Comparison of ENCODE assay signal across 8 mouse cellular contexts in the genomic region with DNA sequence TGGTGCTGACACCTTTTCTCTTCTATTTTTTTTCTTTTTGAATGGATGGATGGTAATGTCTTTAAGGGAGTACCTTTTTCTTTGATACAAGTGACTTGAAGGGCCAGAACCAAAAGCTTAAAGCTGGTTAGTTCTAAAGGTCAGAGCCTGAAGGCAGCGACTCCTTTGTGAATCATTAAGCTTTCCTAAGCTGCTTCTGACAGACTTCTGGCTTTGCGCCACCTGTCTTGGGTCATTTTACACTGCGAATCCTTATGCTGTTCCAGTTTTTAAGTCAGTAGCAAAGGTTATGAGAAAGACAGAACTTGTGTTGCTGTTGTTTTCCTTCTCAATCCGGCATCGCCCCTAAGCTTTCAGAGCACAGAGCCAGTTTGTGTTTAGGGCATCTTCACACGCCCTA.
A peak's percentile ranks its signal among the peaks of the same experiment; 100 is the strongest.
DNase-seq lines count a peak whose midpoint lies in the region; ATAC-seq and TF ChIP-seq lines count a peak whose summit lies in the region.
"Had no signal": no experiment of that assay in that cellular context is flagged by ENCODE, and none has a peak within 500 bp of the region (broad histone marks: within the 10 kb centered on the region; RNA-seq: fewer than 3 reads in every experiment).

No protein-coding gene starts in this region.

- no peak overlapping the region for H3K4me2 ChIP-seq in forebrain, embryonic 15.5 days (replicated peaks)

- no peaks in the 10 kb centered on the region for H3K9me3 ChIP-seq in forebrain, embryonic 15.5 days

- H3K9ac ChIP-seq in forebrain, embryonic 15.5 days (replicated peaks) = no peak overlapping the region

- peak; percentile 40 for DNase-seq in thymus, adult 2 months
- DNase-seq in thymus, postnatal 0 days (ENCODE audit: low spot score) = no peak
- DNase-seq in cerebellum, adult 8-10 months = peak; percentile 11
- peak; percentile 90 to 92 for DNase-seq in kidney, adult 8-10 months
- no peak for DNase-seq in left cerebral cortex, adult 9 months (ENCODE audit: low spot score in 2 of 2)

- no peaks in the 10 kb centered on the region for H3K27me3 ChIP-seq in thymus, adult 2 months (ENCODE audit: control insufficient read depth, insufficient read depth, low read length)
- H3K27me3 ChIP-seq in forebrain, embryonic 15.5 days = no peaks in the 10 kb centered on the region

- no peak for TF ChIP-seq CTCF in thymus, adult 2 months (IDR thresholded peaks at IDR 0.05; ENCODE audit: borderline replicate concordance, control insufficient read depth, extremely low read depth, insufficient read depth, low read length, poor library complexity)
- TF ChIP-seq CTCF in olfactory bulb, adult 2 months (IDR thresholded peaks at IDR 0.05; ENCODE audit: insufficient read depth, low read depth, low read length) = no peak

- 20% methylated on average over 6 of the region's 6 CpGs for WGBS in thymus, adult 2 months
- 48% methylated on average over 6 of the region's 6 CpGs for WGBS in olfactory bulb, adult 2 months
- WGBS in forebrain, embryonic 15.5 days = 46% methylated on average over 6 of the region's 6 CpGs

- peaks cover 35% of the 10 kb centered on the region for H3K4me1 ChIP-seq in thymus, adult 2 months (replicated peaks; ENCODE audit: control insufficient read depth, insufficient read depth, low read length)
- H3K4me1 ChIP-seq in olfactory bulb, adult 2 months (ENCODE audit: control insufficient read depth, insufficient read depth, low read length) = peaks cover 10% of the 10 kb centered on the region
- peaks cover 15% of the 10 kb centered on the region for H3K4me1 ChIP-seq in forebrain, embryonic 15.5 days

- peak overlapping the region; percentile 96 for H3K27ac ChIP-seq in thymus, adult 2 months (ENCODE audit: control insufficient read depth, insufficient read depth, low read length)
- H3K27ac ChIP-seq in olfactory bulb, adult 2 months (ENCODE audit: insufficient read depth, low read depth, low read length) = peak overlapping the region; percentile 67
- H3K27ac ChIP-seq in forebrain, embryonic 15.5 days (replicated peaks) = no peak overlapping the region
- H3K27ac ChIP-seq: macrophage had no signal

- no peak overlapping the region for H3K4me3 ChIP-seq in thymus, adult 2 months (ENCODE audit: control insufficient read depth, insufficient read depth, low read length)
- H3K4me3 ChIP-seq in olfactory bulb, adult 2 months (ENCODE audit: insufficient read depth, low read depth, low read length) = no peak overlapping the region
- H3K4me3 ChIP-seq in forebrain, embryonic 15.5 days = no peak overlapping the region

- ATAC-seq in forebrain, embryonic 15.5 days (replicated peaks) = no peak

- TF ChIP-seq POLR2A in thymus, adult 2 months (IDR thresholded peaks at IDR 0.05; ENCODE audit: control insufficient read depth, extremely low read depth, insufficient read depth, low read length, poor library complexity) = no peak
- no peak for TF ChIP-seq POLR2A in olfactory bulb, adult 2 months (IDR thresholded peaks at IDR 0.05; ENCODE audit: insufficient read depth, low read depth, low read length)

- no peaks in the 10 kb centered on the region for H3K36me3 ChIP-seq in thymus, adult 2 months (ENCODE audit: control insufficient read depth, insufficient read depth, low read length)
- no peaks in the 10 kb centered on the region for H3K36me3 ChIP-seq in forebrain, embryonic 15.5 days

Comparison
In these comparisons a context has a peak if more than half of its experiments do, and no peak if none do; other contexts are left out.
1. DNase-seq: peak in thymus, adult 2 months (single experiment), cerebellum, adult 8-10 months (single experiment) and kidney, adult 8-10 months (2 of 2); none in thymus, postnatal 0 days (single experiment) and left cerebral cortex, adult 9 months (0 of 2).